Mouse (Mus musculus) kidney, adult 2 months (tissue): Measurements from ENCODE around the gene Exoc6b.

Source experiments
- CTCF ChIP-seq: fragments of 200-500 bp; conservative IDR thresholded peaks from 2 replicates; pipeline ENCODE4 v1.5.1; 2011; ENCODE audit warnings: low read depth, mild to moderate bottlenecking, control low read depth, low read length, moderate library complexity, mixed read lengths; ENCODE audit not compliant: insufficient read depth, insufficient read length
- POLR2A ChIP-seq: fragments of 200-500 bp; IDR thresholded peaks from one replicate; pipeline ENCODE4 v1.6.1; 2011; ENCODE audit warnings: low read depth, low read length, control low read depth

- TF ChIP-seq POLR2A, result no peak
- TF ChIP-seq CTCF, result no peak
Measured at GRCm38 (mm10) chr6:84713171-84713570, 356.1 kb downstream of the Exoc6b start.
